Mouse (Mus musculus) layer of hippocampus, postnatal 25 days (tissue): ENCODE measurements around the gene Nr3c2. TPM values are rescaled to one million over a fixed set of nuclear protein-coding genes. Genes with fewer than 3 reads are reported as not detected.

Experiments used
- DNase-seq, 2 experiments: peaks; one replicate each; pipeline ENCODE4 v3.0.0; 2022; ENCODE audit warnings: mixed read lengths in 2 of 2, low spot score in 1 of 2; ENCODE audit errors: extremely low spot score in 1 of 2
- total RNA-seq, 2 experiments: library from RNA; stranded (reverse); gene quantifications; 2 replicates each; pipeline ENCODE4 v1.2.3; 2021

Gene Nr3c2
- total RNA-seq, 2 experiments from 2014 or later, result 133 to 181 TPM

DNA sequence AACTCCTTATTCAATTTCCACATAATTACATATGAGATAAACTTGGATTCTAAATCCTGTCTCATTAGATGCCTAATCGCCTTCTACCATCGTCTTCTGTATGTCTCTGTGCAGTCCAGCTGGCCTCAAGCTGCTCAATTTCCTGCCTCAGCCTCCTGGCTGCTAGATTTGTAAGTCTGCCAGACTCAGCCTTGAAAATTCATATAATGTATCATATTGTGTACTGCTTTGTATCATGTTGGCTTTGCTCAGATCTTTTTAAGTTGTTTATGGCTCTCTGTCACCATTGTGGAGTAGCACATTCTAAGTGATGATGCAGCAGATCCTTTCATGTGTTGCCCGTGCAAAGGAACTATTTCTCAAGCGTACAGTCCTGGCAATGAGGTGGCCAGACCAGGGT, 71.9 kb downstream of the Nr3c2 start:
- DNase-seq, result no peak

GRCm38 (mm10) chr8:76971761-76972404, 72.6 kb downstream of the Nr3c2 start:
- DNase-seq, result no peak

DNA sequence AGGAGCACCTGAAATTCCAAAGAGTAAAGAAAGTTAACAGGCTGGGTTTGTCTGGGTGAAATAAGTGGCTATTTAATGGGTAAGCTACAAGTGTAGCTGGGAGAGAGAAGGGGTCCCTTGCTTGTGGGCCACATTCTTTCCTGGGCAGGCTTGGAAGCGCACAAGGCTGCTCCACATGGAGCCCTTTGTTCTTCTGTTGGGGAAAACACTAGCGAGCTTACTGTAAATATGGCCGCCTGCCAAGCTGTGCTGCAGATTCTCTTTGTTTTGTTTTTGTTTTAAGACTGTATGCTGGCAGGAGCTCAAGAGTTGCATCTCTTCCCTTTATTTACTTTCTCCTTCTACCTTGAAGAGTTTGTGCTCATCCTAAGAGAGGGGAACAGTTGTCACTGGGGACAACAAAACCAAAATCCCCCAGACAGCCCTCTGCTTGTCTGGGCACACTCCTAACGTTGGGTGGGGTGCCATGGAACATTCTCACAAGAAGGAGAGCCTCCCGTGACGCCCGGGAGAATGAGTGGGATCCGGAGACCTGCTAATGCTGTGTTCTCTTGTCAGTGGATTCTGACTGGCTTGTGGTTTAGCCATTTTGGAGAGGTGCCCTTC, 73.8 kb downstream of the Nr3c2 start:
- no peak for DNase-seq

DNA sequence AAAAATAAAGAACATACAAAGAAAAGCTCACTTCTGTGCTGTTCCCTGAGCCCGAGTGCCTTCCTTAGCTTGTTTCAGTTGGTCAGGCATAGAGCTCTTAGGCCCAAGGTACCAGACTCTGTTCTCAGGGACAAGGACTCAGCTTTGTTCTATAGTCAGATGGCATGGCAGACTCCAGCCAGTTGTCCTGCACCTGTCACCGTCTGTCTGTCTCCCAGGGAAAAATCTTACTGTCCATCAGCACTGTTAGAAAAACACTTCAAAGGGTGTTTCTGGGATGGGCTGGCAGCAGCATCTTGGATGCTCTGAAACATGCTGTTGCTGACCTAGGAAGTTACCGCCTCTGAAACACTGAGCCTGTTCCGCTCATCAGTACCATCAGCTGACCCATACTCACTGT, 78.7 kb downstream of the Nr3c2 start:
- no peak for DNase-seq

DNA sequence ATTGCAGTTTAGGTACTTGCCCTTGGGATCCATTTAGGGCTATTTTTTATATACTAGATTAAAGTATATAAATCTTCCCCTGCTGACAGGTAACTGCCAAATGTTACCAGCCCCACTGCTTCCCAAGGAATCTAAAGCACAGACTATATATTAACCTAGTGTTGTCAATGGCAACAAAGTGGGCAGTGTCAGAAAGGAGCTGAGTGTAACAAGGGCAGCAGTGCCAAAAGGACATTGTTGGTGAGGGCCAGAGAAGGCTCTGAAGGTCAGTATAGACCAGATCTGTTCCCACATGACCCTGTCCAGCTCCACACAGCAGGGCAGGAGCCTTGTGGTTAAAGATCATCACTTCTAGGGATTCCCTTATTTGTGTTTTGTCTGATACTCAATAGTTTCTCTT, 84.8 kb downstream of the Nr3c2 start:
- no peak for DNase-seq

DNA sequence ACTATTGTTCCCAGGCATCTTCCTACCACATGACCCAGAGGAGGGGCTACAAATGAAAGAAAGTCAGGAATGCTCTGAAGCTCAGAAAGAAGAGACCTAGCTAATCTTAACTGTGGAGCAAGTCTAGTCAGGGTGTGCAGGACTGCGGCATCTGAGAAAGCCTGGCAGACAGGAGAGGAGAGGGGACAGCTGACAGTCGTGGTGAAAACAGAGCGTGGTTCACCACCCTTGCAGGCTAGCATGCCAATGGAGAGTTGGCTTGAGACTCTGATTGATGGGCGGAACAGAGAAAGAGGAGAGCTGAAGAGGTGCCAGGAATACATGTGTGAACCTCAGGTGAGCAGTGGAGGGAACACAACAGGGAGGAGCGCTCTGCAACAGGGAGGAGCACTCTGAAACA, 85.6 kb downstream of the Nr3c2 start:
- no peak for DNase-seq

DNA sequence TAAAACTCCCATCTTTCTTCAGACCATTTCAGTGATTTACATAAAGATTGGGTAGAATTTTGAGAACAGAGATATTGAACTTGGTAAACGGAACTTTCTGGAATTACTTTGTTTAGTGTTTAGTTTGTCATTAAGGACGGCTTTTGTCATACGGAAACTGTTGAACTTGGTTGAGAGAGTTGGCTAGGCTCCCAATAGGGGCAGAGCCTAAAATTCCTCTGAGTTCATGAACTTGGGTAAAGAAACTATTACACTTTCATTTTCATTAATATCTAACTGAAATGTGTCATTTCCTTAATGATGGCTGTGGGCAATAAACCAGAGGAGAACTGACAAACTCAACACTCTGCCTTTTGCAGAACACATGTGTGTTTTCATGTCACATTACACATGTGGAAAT, 88.6 kb downstream of the Nr3c2 start:
- no peak for DNase-seq

GRCm38 (mm10) chr8:76998276-76998675, 99.0 kb downstream of the Nr3c2 start:
- no peak for DNase-seq

- DNase-seq, result no peak
These were observed 110.2 kb downstream of the Nr3c2 start for GRCm38 (mm10) chr8:77009425-77009824.

DNA sequence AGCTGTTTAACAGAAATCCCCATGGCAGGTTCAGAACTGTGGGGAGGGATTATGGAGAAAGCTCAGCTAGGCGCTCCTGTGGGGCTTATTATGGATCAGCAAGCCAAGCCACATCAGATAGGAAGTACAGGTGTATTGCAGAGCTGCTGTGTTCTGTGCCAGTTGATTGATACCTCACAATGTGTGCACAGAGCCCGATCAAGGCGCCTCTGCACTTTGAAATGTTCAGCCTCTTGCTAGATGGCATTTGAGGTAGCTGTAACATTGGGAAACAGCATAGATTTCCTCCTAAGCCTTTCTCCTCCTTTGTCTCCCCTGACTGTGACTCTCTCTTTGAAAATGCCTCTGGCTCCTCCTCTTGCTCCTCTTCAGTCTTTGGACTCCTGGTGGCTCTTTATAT, 112.7 kb downstream of the Nr3c2 start:
- no peak for DNase-seq

DNA sequence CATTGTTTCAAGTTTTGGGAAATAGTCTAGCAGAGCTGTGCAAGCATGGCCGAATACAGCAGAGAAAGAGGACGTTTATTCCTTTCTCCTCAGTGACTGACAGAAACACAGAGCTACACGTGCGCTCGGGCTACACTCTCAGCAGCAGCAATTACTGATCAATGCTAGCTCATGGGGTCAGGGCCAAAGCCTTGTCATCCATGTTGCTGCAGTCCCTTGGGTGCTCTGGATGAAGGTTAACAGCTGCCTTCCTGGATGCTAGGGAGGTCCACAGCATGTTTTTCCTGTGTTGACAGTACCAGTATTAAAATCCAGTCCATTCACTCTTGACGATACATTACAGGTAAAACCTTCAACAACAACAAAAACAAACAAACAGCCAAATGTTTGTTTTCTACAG, 113.4 kb downstream of the Nr3c2 start:
- DNase-seq, result no peak

GRCm38 (mm10) chr8:77016713-77017112, 117.5 kb downstream of the Nr3c2 start:
- no peak for DNase-seq

DNA sequence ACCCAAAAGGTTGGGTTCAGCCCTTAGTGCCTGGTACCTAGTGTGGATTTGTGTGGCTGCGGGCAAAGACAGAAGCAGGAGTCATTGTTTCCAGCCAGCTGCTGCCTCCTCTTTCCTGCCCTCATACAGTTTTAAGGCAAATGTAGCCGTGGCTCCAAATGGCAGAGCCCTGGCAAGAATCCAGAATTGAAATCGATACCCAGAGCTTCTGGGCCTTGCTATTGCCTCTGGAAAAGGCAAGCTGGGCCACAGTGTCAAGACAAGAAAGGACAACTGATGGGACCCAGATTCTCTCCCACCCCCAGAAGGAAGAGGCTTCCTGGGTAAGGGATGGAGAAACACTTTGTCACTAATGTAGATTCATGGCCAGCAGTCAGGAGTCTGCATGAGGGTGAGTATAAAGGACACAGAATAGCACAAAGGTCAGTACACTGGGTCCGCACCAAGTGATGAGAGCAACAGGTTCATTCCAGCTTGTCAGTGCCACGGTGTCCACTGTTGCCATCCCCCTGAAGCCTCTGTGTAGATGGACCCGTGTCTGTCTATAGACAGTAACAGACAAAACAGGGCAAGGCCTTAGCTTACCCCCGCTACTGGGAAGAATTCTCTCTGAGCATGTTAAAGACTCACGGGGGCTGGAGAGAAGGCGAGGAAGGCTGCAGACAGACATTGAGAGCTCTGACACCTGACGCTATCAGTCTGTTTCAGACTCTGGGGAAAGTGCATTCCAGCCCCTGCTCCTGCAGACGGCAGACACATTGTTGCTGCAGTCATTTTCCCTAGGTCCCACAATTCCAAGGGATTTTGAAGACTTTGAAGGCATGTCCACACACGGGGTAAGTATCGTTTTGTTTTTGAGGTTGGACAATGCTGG, 124.8 kb downstream of the Nr3c2 start:
- DNase-seq, result no peak

DNA sequence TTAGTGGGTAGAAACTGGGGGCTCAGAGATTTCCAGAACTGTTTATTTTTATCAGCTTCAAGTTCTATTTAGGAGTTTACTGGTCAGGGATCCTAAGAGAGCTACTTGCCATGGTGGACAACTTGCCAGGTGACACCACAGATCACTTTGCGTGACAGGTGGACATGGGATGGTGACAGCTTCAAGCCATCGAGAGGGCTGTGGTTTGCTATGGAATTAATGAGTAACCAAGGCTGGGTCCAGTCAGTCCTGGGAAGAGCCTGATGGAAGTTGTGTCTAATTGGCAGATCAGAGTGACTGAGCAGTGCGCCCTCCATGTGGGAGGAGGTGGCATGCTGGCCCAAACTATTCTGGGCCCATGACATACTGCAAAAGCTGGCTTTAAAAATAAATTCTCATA, 132.0 kb downstream of the Nr3c2 start:
- DNase-seq, result no peak

GRCm38 (mm10) chr8:77033706-77034464, 134.6 kb downstream of the Nr3c2 start:
- DNase-seq, result no peak

- no peak for DNase-seq
These were observed 135.2 kb downstream of the Nr3c2 start for GRCm38 (mm10) chr8:77034465-77034829.

- DNase-seq, result no peak
These were observed 142.0 kb downstream of the Nr3c2 start for GRCm38 (mm10) chr8:77041214-77041613.

- no peak for DNase-seq
These were observed 145.6 kb downstream of the Nr3c2 start for GRCm38 (mm10) chr8:77044849-77045248.

DNA sequence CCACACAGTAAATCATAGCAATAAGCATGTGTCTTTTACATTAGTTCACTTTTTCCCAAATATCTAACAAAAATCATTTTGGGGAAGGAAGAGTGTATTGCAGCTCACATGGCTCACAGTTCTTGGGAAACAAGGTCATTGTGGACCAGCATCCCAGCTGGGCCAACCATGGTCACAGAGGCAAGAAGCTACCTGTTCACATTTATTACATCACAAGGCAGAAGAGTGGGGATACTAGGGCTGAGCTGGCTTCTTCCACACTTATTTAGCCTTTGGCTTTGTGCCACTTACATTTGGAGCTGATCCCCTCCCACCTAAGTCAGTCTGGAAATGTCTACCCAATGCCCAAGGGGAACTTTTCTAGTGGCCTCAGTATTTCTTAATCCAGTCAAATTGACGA, 146.5 kb downstream of the Nr3c2 start:
- DNase-seq, result no peak

- DNase-seq, result no peak
These were observed 147.0 kb downstream of the Nr3c2 start for GRCm38 (mm10) chr8:77046217-77046616.

GRCm38 (mm10) chr8:77046731-77047130, 147.5 kb downstream of the Nr3c2 start:
- no peak for DNase-seq
